Mouse (Mus musculus) stomach, postnatal 0 days (tissue): ENCODE results near the gene Acoxl. TPM values are rescaled to one million over a fixed set of nuclear protein-coding genes. Genes with fewer than 3 reads are reported as not detected.

Source experiments
- ATAC-seq: fragments of 200-750 bp; cut with Nextera tagmentation; 2 replicates; pipeline ENCODE4 v1.8.0; 2017; ENCODE audit not compliant: low FRiP score, low TSS enrichment
- DNase-seq: peaks from one replicate; pipeline ENCODE4 v3.0.0-alpha.2; 2016; ENCODE audit warnings: low spot score
- H3K27ac ChIP-seq: fragments of 300-500 bp; sonication (generic); replicated peaks from 2 replicates; pipeline ENCODE4 v1.5.1; 2014; ENCODE audit warnings: mild to moderate bottlenecking, control low read depth
- H3K27me3 ChIP-seq: fragments of 300-500 bp; sonication (generic); 2 replicates; pipeline ENCODE4 v1.6.1; 2014; ENCODE audit warnings: low read length; ENCODE audit not compliant: control insufficient read depth, insufficient read depth
- H3K36me3 ChIP-seq: fragments of 300-500 bp; sonication (generic); 2 replicates; pipeline ENCODE4 v1.6.1; 2014; ENCODE audit warnings: low read length, mixed read lengths; ENCODE audit not compliant: control insufficient read depth, insufficient read depth
- H3K4me1 ChIP-seq: fragments of 300-500 bp; sonication (generic); replicated peaks from 2 replicates; pipeline ENCODE4 v1.6.1; 2014; ENCODE audit warnings: antibody characterized with exemption; ENCODE audit not compliant: control insufficient read depth, insufficient read depth
- H3K4me2 ChIP-seq: fragments of 300-500 bp; sonication (generic); replicated peaks from 2 replicates; pipeline ENCODE4 v1.6.1; 2014; ENCODE audit warnings: low read depth, mild to moderate bottlenecking, control low read depth, moderate library complexity
- H3K4me3 ChIP-seq: fragments of 300-500 bp; sonication (generic); 2 replicates; pipeline ENCODE4 v1.5.1; 2014; ENCODE audit warnings: low read depth, low read length, control low read depth
- H3K9ac ChIP-seq: fragments of 300-500 bp; sonication (generic); 2 replicates; pipeline ENCODE4 v1.6.1; 2014; ENCODE audit warnings: mild to moderate bottlenecking, low read length, control low read depth, mixed read lengths
- H3K9me3 ChIP-seq: fragments of 300-500 bp; sonication (generic); 2 replicates; pipeline ENCODE4 v1.6.1; 2016; ENCODE audit warnings: low read length; ENCODE audit not compliant: control insufficient read depth
- CTCF ChIP-seq: IDR thresholded peaks from 2 replicates; pipeline ENCODE4 v1.5.1; 2016; ENCODE audit warnings: antibody characterized with exemption, low read depth, mild to moderate bottlenecking, moderate library complexity
- EP300 ChIP-seq: optimal IDR thresholded peaks from 2 replicates; pipeline ENCODE3; 2016; ENCODE audit warnings: antibody characterized with exemption
- WGBS: fragments of 180-500 bp; shearing (Covaris S2); extraction: QIAGEN DNeasy Blood & Tissue Kit; methylation state at CpG from one replicate; pipeline ENCODE4 v1.1.7; 2014; 5-methylcytosine and 5-hydroxymethylcytosine counted together
- polyA plus RNA-seq: library from polyadenylated mRNA; unstranded; fragments of >200 nt; fragmentation: Nextera tagmentation; extraction: Ambion mirVana; gene quantifications from 2 replicates; pipeline ENCODE4 v1.2.1, GENCODE M21; 2015

Acoxl gene
- polyA plus RNA-seq, 1 experiment from 2014 or later = 0.17 TPM

DNA sequence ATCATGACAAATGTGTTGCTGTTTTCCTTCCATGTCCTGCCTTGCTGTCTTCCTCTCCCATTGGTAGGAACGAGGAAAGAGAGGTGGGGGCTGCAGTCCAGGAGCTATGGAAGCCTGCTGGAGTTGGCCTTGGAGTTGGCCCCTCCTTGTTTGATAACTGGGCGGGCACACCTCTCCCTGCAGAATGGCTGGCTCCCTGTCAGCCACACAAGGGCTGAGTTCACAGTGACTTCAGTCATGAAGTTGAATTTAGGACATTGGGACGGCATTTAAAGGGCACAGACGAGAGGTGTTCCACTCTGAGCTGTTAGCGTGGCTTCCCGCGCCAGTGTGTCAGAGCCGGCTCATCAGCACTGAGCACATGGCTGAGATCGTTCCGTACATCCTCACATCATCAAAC is 66.2 kb downstream of the Acoxl start:
- H3K4me1 ChIP-seq = no peaks in the 10 kb centered on the region; the same call in 1 of the 2 replicates
- ATAC-seq = peak; percentile 64; the same call in 1 of the 2 replicates
- no peak overlapping the region for H3K4me3 ChIP-seq
- no peaks in the 10 kb centered on the region for H3K36me3 ChIP-seq
- peak; percentile 52 for DNase-seq
- no peaks in the 10 kb centered on the region for H3K9me3 ChIP-seq
- no peak overlapping the region for H3K27ac ChIP-seq
- no peaks in the 10 kb centered on the region for H3K27me3 ChIP-seq
- no peak overlapping the region for H3K9ac ChIP-seq
- 66% methylated on average over 10 of the region's 10 CpGs for WGBS
- TF ChIP-seq EP300 (no peak), CTCF (no peak)
- no peak overlapping the region for H3K4me2 ChIP-seq

DNA sequence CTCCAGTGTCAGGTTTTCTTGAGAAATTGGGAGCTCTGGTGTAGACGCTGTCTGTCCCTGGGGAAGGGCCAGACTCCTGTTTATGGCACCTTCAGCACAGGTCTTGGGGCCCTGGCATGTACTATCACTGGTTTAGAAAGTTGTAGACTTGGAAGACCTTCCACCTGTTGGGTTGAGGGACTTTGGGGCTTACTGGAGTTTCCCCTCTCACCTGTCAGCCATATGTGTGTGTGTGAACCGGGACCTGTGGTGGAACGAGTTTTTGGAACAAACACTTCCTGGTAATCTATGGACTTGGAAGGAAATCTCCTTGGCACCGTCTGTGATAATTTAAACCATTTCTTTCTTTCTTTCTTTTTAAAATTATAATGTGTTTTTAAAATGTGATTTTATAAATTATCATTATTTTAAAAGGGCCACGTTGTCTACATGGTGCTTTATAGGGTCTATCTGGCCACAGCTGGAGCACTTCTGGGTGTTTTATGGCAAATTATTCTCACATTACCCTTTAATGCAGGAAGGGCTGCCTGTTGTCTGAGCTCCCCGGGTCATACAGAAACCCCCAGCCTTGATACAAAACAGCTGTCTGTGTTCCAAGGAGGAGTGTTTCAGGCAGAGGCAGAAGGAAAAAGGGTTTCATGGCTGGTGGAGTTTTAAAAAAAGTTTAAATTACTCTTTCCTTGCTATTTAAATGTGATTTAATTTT is 68.5 kb downstream of the Acoxl start:
- ATAC-seq (no peak), DNase-seq (no peak)
- Histone ChIP-seq H3K9ac (no peak overlapping the region), H3K27ac (no peak overlapping the region), H3K36me3 (no peaks in the 10 kb centered on the region), H3K27me3 (no peaks in the 10 kb centered on the region), H3K4me2 (no peak overlapping the region), H3K4me3 (no peak overlapping the region), H3K4me1 (no peaks in the 10 kb centered on the region; the same call in 1 of the 2 replicates), H3K9me3 (no peaks in the 10 kb centered on the region)
- TF ChIP-seq CTCF (no peak), EP300 (no peak)
- WGBS = 40% methylated on average over 6 of the region's 6 CpGs

DNA sequence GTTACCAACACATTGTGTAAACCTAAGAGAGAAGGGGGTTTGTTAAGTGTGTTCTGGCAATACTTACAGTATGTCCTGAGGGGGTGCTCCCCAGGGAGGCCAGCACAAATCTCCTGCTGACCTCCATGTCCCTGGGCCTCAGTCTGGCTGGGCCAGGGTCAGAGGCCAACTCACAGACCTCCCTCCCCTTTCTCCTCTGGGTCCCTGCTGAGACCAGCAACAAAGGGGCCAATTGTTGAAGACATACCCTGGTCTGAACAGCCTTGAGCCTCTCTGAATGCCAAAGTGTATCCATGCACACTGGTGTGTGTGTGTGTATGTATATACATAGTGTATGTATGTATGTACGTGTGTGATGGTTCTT is 69.0 kb downstream of the Acoxl start:
- H3K27ac ChIP-seq = no peak overlapping the region
- 63% methylated on average over 1 of the region's 1 CpGs for WGBS

DNA sequence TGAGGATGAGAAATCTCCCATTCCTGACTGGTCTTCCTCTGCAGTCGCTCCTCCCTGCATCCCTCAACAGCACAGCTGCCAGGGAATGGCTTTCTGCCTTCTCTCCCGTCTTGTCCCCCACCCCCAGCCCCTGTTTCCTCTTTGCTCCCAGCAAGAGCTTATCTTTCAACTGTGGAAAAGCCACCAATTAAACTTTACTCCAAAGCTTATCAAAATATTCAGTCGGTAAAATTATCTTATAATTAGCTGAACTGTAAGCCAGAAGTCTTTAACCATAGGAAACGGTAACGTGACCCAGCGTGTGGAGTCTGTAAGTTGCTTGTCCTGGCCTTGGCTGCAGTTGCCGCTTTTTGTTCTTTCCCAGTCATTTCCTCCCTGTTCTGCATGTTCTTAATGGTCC is 70.2 kb downstream of the Acoxl start:
- WGBS = 32% methylated on average over 7 of the region's 7 CpGs
- no peaks in the 10 kb centered on the region for H3K27me3 ChIP-seq
- H3K36me3 ChIP-seq = no peaks in the 10 kb centered on the region
- ATAC-seq (no peak), DNase-seq (no peak)
- no peak overlapping the region for H3K4me2 ChIP-seq
- H3K4me1 ChIP-seq = no peaks in the 10 kb centered on the region; the same call in 1 of the 2 replicates
- H3K4me3 ChIP-seq = no peak overlapping the region
- no peaks in the 10 kb centered on the region for H3K9me3 ChIP-seq
- TF ChIP-seq CTCF (no peak), EP300 (no peak)
- H3K9ac ChIP-seq = no peak overlapping the region
- no peak overlapping the region for H3K27ac ChIP-seq

More for the DNA sequence above, 69.0 kb downstream of the Acoxl start:
- H3K4me3 ChIP-seq = no peak overlapping the region
- no peaks in the 10 kb centered on the region for H3K36me3 ChIP-seq
- H3K9ac ChIP-seq = no peak overlapping the region
- TF ChIP-seq CTCF (no peak), EP300 (no peak)
- H3K27me3 ChIP-seq = no peaks in the 10 kb centered on the region
- no peak for ATAC-seq
- no peak for DNase-seq
- H3K4me1 ChIP-seq = no peaks in the 10 kb centered on the region; the same call in 1 of the 2 replicates
- H3K9me3 ChIP-seq = no peaks in the 10 kb centered on the region
- H3K4me2 ChIP-seq = no peak overlapping the region

DNA sequence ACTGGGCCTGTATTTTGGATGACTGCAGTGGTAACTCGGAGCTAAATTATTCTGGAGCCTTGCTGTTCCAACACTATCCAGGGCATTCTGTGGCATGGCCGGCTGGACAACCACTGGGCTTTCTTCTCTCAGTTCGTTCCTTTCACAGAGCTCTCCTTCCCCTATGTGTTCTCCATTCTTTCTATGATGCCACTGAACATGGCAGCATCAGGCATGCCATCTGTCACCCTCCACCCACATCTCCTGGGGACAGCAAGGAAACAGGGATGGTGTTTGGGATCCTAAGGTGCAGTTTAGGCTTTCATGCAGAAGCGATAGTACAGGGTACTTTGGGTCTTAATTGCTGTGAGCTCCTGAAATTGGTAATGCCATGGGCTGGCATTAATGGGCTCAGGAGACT is 71.1 kb downstream of the Acoxl start:
- ATAC-seq (no peak), DNase-seq (no peak)
- Histone ChIP-seq H3K27me3 (no peaks in the 10 kb centered on the region), H3K9ac (no peak overlapping the region), H3K36me3 (no peaks in the 10 kb centered on the region), H3K27ac (no peak overlapping the region), H3K4me3 (no peak overlapping the region), H3K9me3 (no peaks in the 10 kb centered on the region), H3K4me1 (no peaks in the 10 kb centered on the region; the same call in 1 of the 2 replicates), H3K4me2 (no peak overlapping the region)
- WGBS = 90% methylated on average over 4 of the region's 4 CpGs
- TF ChIP-seq CTCF (no peak), EP300 (no peak)

DNA sequence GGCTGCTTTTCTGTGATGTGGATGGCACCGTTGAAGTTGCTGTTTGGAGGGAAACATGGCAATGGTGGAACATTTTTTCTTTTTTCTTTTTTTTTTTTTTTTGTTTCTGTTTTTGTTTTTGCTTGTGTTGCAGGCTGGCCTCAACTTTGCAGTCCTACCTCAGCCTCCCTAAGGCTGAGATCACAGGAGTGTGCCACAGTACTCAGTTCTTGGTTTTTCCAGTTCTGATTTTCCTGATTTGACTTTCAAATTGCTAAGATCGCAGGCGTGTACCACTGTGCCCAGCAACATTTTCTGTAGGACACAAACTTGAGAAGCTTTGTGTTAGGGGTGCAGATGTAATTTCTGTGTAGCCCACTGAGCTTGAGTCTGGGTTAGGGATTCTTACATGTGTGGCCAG is 72.9 kb downstream of the Acoxl start:
- Histone ChIP-seq H3K27ac (no peak overlapping the region), H3K36me3 (no peaks in the 10 kb centered on the region), H3K9ac (no peak overlapping the region), H3K4me2 (no peak overlapping the region), H3K9me3 (no peaks in the 10 kb centered on the region), H3K4me3 (no peak overlapping the region), H3K27me3 (no peaks in the 10 kb centered on the region), H3K4me1 (no peaks in the 10 kb centered on the region; the same call in 1 of the 2 replicates)
- 88% methylated on average over 3 of the region's 3 CpGs for WGBS
- TF ChIP-seq CTCF = no peak
- TF ChIP-seq EP300 = no peak
- DNase-seq (no peak), ATAC-seq (no peak)
